33 mouse cellular contexts compared by ENCODE assay signal in the genomic region with DNA sequence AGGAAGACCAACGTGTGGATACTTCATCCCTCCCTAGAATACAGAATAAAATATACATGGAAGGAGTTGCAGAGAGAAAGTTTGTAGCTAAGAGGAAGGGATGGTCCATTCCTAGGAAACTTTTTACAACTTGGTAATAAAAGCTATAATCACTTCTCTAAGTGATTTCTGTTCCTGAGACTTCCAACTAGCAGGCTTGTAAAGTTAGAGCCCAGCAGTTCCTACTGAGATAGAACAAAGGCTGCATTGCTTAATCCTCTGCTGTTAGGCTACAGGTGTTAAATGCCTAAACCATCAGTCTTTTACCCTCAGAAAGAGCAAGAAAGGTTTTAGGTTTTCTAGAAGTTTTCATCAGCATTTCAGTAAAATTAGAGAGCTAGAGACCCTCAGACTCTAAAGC.
"Had no signal": no experiment of that assay in that cellular context is flagged by ENCODE, and none has a peak within 500 bp of the region (broad histone marks: within the 10 kb centered on the region; RNA-seq: fewer than 3 reads in every experiment).

No protein-coding gene starts in this region.

- H3K27me3 ChIP-seq: heart, embryonic 12.5 days; heart, embryonic 13.5 days; heart, embryonic 15.5 days; hindbrain, embryonic 12.5 days; hindbrain, embryonic 13.5 days; hindbrain, embryonic 15.5 days; kidney, embryonic 15.5 days had no signal

- H3K27ac ChIP-seq: heart, embryonic 10.5 days; heart, embryonic 13.5 days; heart, embryonic 15.5 days; hindbrain, embryonic 10.5 days; hindbrain, embryonic 12.5 days; hindbrain, embryonic 13.5 days; hindbrain, embryonic 14.5 days; hindbrain, embryonic 15.5 days; hindbrain, postnatal 0 days; kidney, embryonic 15.5 days; kidney, postnatal 0 days; layer of hippocampus, adult 2 months; left cerebral cortex, adult 2 months had no signal

- ATAC-seq: hindbrain, embryonic 16.5 days; hindbrain, postnatal 0 days; inflammation-experienced regulatory T-cells, adult 6 months had no signal

- H3K36me3 ChIP-seq: heart, embryonic 10.5 days; heart, embryonic 12.5 days; heart, embryonic 13.5 days; heart, embryonic 15.5 days; hindbrain, embryonic 10.5 days; hindbrain, embryonic 12.5 days; hindbrain, embryonic 13.5 days; hindbrain, embryonic 15.5 days; kidney, embryonic 15.5 days had no signal

- DNase-seq: heart, postnatal 10 days; heart, postnatal 14 days; heart, postnatal 36 days; heart, postnatal 4 days; kidney, adult 11 months; kidney, adult 18-20 months; kidney, adult 2 months; kidney, adult 8-10 months; kidney, adult 9 months; kidney, postnatal 10 days; kidney, postnatal 14 days; kidney, postnatal 25 days; kidney, postnatal 36 days; kidney, postnatal 4 days; layer of hippocampus, adult 9-11 months; layer of hippocampus, postnatal 36 days had no signal

- H3K9ac ChIP-seq: heart, embryonic 12.5 days; heart, embryonic 13.5 days; heart, embryonic 15.5 days; hindbrain, embryonic 12.5 days; hindbrain, embryonic 13.5 days; hindbrain, embryonic 14.5 days; hindbrain, embryonic 15.5 days; kidney, embryonic 15.5 days had no signal

- H3K4me1 ChIP-seq: heart, embryonic 10.5 days; heart, embryonic 12.5 days; heart, embryonic 13.5 days; heart, embryonic 15.5 days; hindbrain, embryonic 10.5 days; hindbrain, embryonic 12.5 days; hindbrain, embryonic 13.5 days; hindbrain, embryonic 15.5 days; kidney, embryonic 15.5 days had no signal

- H3K9me3 ChIP-seq: heart, embryonic 10.5 days; heart, embryonic 12.5 days; heart, embryonic 13.5 days; heart, embryonic 15.5 days; hindbrain, embryonic 10.5 days; hindbrain, embryonic 12.5 days; hindbrain, embryonic 13.5 days; hindbrain, embryonic 15.5 days; kidney, embryonic 15.5 days had no signal

- H3K4me2 ChIP-seq: heart, embryonic 11.5 days; heart, embryonic 12.5 days; heart, embryonic 13.5 days; heart, embryonic 15.5 days; hindbrain, embryonic 12.5 days; hindbrain, embryonic 13.5 days; hindbrain, embryonic 14.5 days; hindbrain, embryonic 15.5 days; kidney, embryonic 15.5 days had no signal

- H3K4me3 ChIP-seq: heart, embryonic 10.5 days; heart, embryonic 12.5 days; heart, embryonic 13.5 days; heart, embryonic 15.5 days; hindbrain, embryonic 10.5 days; hindbrain, embryonic 12.5 days; hindbrain, embryonic 13.5 days; hindbrain, embryonic 15.5 days; kidney, embryonic 15.5 days; layer of hippocampus, adult 2 months; left cerebral cortex, adult 2 months had no signal
